Mouse (Mus musculus) thymus, postnatal 36 days (tissue): Measurements from ENCODE around the gene Rpia.

Experiments used
- DNase-seq, 2 experiments: peaks; one replicate each; pipeline ENCODE4 v3.0.0; 2022; ENCODE audit warnings: mixed read lengths in 2 of 2

Gene Rpia

GRCm38 (mm10) chr6:70749750-70750149 lies 42.3 kb downstream of the Rpia start:
- DNase-seq: no peak

GRCm38 (mm10) chr6:70747702-70748101 lies 44.3 kb downstream of the Rpia start:
- no peak for DNase-seq

- DNase-seq: no peak
Observed at GRCm38 (mm10) chr6:70743902-70744301, 48.1 kb downstream of the Rpia start.

GRCm38 (mm10) chr6:70742833-70743232 lies 49.2 kb downstream of the Rpia start:
- no peak for DNase-seq

- no peak for DNase-seq
Observed at GRCm38 (mm10) chr6:70740535-70740934, 51.5 kb downstream of the Rpia start.

GRCm38 (mm10) chr6:70739456-70739855 lies 52.6 kb downstream of the Rpia start:
- no peak for DNase-seq

GRCm38 (mm10) chr6:70735528-70735927 lies 56.5 kb downstream of the Rpia start:
- no peak for DNase-seq

- no peak for DNase-seq
Observed at GRCm38 (mm10) chr6:70730828-70731227, 61.2 kb downstream of the Rpia start.

GRCm38 (mm10) chr6:70729125-70729524 lies 62.9 kb downstream of the Rpia start:
- DNase-seq: no peak

GRCm38 (mm10) chr6:70727094-70727721 lies 64.8 kb downstream of the Rpia start:
- no peak for DNase-seq

- DNase-seq: no peak
Observed at GRCm38 (mm10) chr6:70725639-70726038, 66.4 kb downstream of the Rpia start.

- DNase-seq: no peak
Observed at GRCm38 (mm10) chr6:70724722-70725121, 67.3 kb downstream of the Rpia start.

GRCm38 (mm10) chr6:70722298-70722697 lies 69.7 kb downstream of the Rpia start:
- no peak for DNase-seq

GRCm38 (mm10) chr6:70718760-70719159 lies 73.3 kb downstream of the Rpia start:
- DNase-seq: no peak

GRCm38 (mm10) chr6:70718164-70718563 lies 73.9 kb downstream of the Rpia start:
- DNase-seq: no peak

- DNase-seq: peak in 1 of 2 experiments; percentile 20
Observed at GRCm38 (mm10) chr6:70716701-70717393, 75.2 kb downstream of the Rpia start.
